Mouse (Mus musculus) midbrain, embryonic 12.5 days (tissue): ENCODE results near the gene Dnm1. TPM values are rescaled to one million over a fixed set of nuclear protein-coding genes. Genes with fewer than 3 reads are reported as not detected.

ENCODE experiments used
- ATAC-seq: fragments of 200-750 bp; cut with Nextera tagmentation; 2 replicates; pipeline ENCODE4 v1.8.0; 2017; ENCODE audit warnings: low read depth, moderate TSS enrichment, moderate library complexity; ENCODE audit not compliant: low FRiP score
- H3K27ac ChIP-seq: fragments of 300-500 bp; sonication (generic); replicated peaks from 2 replicates; pipeline ENCODE4 v1.5.1; 2016; ENCODE audit warnings: mild to moderate bottlenecking
- H3K27me3 ChIP-seq: fragments of 300-500 bp; sonication (generic); 2 replicates; pipeline ENCODE4 v1.6.1; 2016; ENCODE audit warnings: mild to moderate bottlenecking
- H3K36me3 ChIP-seq: fragments of 300-500 bp; sonication (generic); 2 replicates; pipeline ENCODE4 v1.6.1; 2016
- H3K4me1 ChIP-seq: fragments of 300-500 bp; sonication (generic); 2 replicates; pipeline ENCODE4 v1.6.1; 2016
- H3K4me2 ChIP-seq: fragments of 300-500 bp; sonication (generic); replicated peaks from 2 replicates; pipeline ENCODE4 v1.6.1; 2016; ENCODE audit warnings: mild to moderate bottlenecking, moderate library complexity
- H3K4me3 ChIP-seq: fragments of 300-500 bp; sonication (generic); 2 replicates; pipeline ENCODE4 v1.5.1; 2016; ENCODE audit warnings: mild to moderate bottlenecking
- H3K9ac ChIP-seq: fragments of 300-500 bp; sonication (generic); replicated peaks from 2 replicates; pipeline ENCODE4 v1.6.1; 2016; ENCODE audit warnings: mild to moderate bottlenecking, moderate library complexity
- H3K9me3 ChIP-seq: fragments of 300-500 bp; sonication (generic); 2 replicates; pipeline ENCODE4 v1.6.1; 2016; ENCODE audit warnings: mild to moderate bottlenecking
- WGBS: fragments of 180-500 bp; shearing (Covaris S2); methylation state at CpG from one replicate; pipeline ENCODE4 v1.1.7; 2016; 5-methylcytosine and 5-hydroxymethylcytosine counted together
- microRNA-seq: library from miRNA; unstranded; fragments of <30 nt; microRNA quantifications from one replicate; pipeline ENCODE4, GENCODE M21; 2017
- polyA plus RNA-seq: library from polyadenylated mRNA; unstranded; fragments of >200 nt; fragmentation: Nextera tagmentation; extraction: Ambion mirVana; gene quantifications from 2 replicates; pipeline ENCODE4 v1.2.1, GENCODE M21; 2016

Gene Dnm1
- polyA plus RNA-seq, 1 experiment from 2014 or later = 30.5 TPM

- ATAC-seq = no peak
- no peaks in the 10 kb centered on the region for H3K9me3 ChIP-seq
These were observed 65.8 kb downstream of the Dnm1 start, which contains the start of gene Golga2 for GRCm38 (mm10) chr2:32287334-32287840. Gene Golga2, plus strand, starts transcription at chr2:32287384.

DNA sequence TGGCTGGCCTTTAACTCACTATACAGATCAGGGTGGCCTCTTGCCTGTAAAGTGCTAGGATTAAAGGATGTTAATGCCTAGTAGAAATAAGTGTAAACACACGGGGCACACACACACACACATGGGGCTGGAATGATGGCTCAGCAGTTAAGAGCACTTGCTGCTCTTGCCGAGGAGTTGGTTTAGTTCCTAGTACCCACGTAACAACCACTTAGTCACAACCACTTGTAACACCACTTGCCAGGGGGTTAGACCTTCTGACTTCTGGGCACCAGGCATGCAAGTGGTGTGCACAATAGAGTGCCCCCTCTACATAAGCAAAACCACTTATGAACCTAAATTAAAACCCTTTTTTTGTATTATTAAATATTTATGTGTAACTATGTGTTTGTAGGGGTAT, 69.2 kb downstream of the Dnm1 start:
- H3K4me3 ChIP-seq = no peak overlapping the region
- H3K36me3 ChIP-seq = peaks cover 52% of the 10 kb centered on the region
- H3K27me3 ChIP-seq = no peaks in the 10 kb centered on the region
- H3K27ac ChIP-seq = no peak overlapping the region
- H3K9ac ChIP-seq = no peak overlapping the region
- no peak overlapping the region for H3K4me2 ChIP-seq
- no peak for ATAC-seq
- peaks cover 15% of the 10 kb centered on the region for H3K4me1 ChIP-seq
- WGBS = 92% methylated on average over 3 of the region's 3 CpGs
- H3K9me3 ChIP-seq = no peaks in the 10 kb centered on the region

More at GRCm38 (mm10) chr2:32287334-32287840, 65.8 kb downstream of the Dnm1 start, which contains the start of gene Golga2:
- peak within 1 kb of the TSS; percentile 91 for H3K9ac ChIP-seq
- H3K27ac ChIP-seq = peak within 1 kb of the TSS; percentile 75
- H3K4me3 ChIP-seq = peak within 1 kb of the TSS; percentile 86
- peaks cover 20% of the 10 kb centered on the region for H3K4me1 ChIP-seq
- peak within 1 kb of the TSS; percentile 98 for H3K4me2 ChIP-seq
- no peaks in the 10 kb centered on the region for H3K27me3 ChIP-seq
- WGBS = 1% methylated on average over 23 of the region's 23 CpGs
- H3K36me3 ChIP-seq = peaks cover 27% of the 10 kb centered on the region

- H3K27me3 ChIP-seq = no peaks in the 10 kb centered on the region
- H3K36me3 ChIP-seq = peaks cover 65% of the 10 kb centered on the region
- no peaks in the 10 kb centered on the region for H3K9me3 ChIP-seq
- ATAC-seq = no peak
- no peak overlapping the region for H3K4me3 ChIP-seq
- H3K27ac ChIP-seq = no peak overlapping the region
- WGBS = 82% methylated on average over 1 of the region's 1 CpGs
- no peak overlapping the region for H3K4me2 ChIP-seq
- H3K4me1 ChIP-seq = peaks cover 11% of the 10 kb centered on the region
- no peak overlapping the region for H3K9ac ChIP-seq
These were observed 70.4 kb downstream of the Dnm1 start for GRCm38 (mm10) chr2:32282727-32283126.

DNA sequence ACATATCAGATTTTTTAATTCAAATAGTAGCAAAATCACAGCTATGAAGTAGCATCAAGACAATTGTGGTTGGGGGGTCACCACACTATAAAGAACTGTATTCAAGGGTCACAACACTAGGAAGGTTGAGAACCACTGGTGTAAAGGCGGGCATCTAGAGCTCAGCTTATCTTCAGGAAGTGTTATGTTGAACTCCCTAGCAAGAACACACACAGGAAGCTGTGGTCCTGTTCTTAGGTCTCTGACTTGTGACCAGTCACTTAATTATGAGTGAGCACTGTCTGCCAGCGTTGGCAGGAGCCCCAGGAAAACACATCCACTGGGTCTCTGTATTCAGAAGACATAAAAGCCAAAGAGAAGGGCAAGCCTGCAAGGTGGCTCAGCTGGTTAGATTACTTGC, 70.8 kb downstream of the Dnm1 start:
- H3K4me3 ChIP-seq = no peak overlapping the region
- H3K9me3 ChIP-seq = no peaks in the 10 kb centered on the region
- peaks cover 11% of the 10 kb centered on the region for H3K4me1 ChIP-seq
- no peak overlapping the region for H3K4me2 ChIP-seq
- H3K27me3 ChIP-seq = no peaks in the 10 kb centered on the region
- no peak overlapping the region for H3K27ac ChIP-seq
- 94% methylated on average over 2 of the region's 2 CpGs for WGBS
- H3K9ac ChIP-seq = no peak overlapping the region
- ATAC-seq = no peak
- H3K36me3 ChIP-seq = peaks cover 69% of the 10 kb centered on the region

DNA sequence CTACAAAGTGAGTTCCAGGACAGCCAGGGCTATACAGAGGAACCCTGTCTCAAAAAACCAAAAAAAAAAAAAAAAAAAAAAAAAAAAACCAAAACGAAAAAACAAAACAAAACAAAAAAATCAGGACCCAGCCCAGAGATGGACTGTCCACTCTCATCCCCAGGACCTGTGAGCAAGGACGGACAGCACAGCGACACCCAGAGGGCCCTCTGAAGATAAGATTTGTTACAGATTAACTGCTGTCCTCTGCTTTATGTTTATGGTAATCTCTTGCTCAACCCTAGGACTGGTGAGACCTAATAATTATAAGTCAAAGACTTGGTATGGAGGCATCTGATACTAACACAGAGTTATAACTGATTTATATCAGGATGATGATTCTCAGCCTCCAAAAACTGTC, 77.3 kb downstream of the Dnm1 start:
- Histone ChIP-seq H3K9me3 (no peaks in the 10 kb centered on the region), H3K36me3 (peaks cover 41% of the 10 kb centered on the region), H3K27ac (no peak overlapping the region), H3K9ac (no peak overlapping the region), H3K27me3 (no peaks in the 10 kb centered on the region), H3K4me2 (no peak overlapping the region), H3K4me3 (no peak overlapping the region), H3K4me1 (no peaks in the 10 kb centered on the region)
- whole genome bisulfite sequencing = 84% methylated on average over 3 of the region's 3 CpGs
- no peak for ATAC-seq

DNA sequence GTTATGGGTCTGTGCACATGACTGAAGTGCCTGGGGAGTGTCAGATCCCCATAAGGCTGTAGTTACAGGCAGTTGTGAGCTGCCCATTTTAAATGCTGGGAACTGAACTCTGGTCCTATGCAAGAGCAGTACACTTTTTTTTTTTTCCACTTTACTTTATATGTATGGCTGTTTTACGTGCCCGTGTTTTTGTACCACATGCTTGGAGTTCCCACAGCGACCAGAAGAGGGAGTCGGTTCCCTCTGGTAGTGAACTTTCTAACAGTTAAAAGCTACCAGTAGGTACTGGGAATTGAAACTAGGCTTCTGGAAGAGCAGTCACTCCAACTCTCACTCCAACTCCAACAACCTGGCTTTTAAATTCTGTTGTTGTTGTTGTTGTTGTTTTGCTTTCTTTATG, 92.5 kb downstream of the Dnm1 start:
- Histone ChIP-seq H3K4me2 (no peak overlapping the region), H3K4me3 (no peak overlapping the region), H3K4me1 (peaks cover 16% of the 10 kb centered on the region), H3K27ac (no peak overlapping the region), H3K9ac (no peak overlapping the region), H3K27me3 (no peaks in the 10 kb centered on the region), H3K36me3 (peaks cover 30% of the 10 kb centered on the region), H3K9me3 (no peaks in the 10 kb centered on the region)
- ATAC-seq = no peak
- 35% methylated on average over 4 of the region's 4 CpGs for WGBS

DNA sequence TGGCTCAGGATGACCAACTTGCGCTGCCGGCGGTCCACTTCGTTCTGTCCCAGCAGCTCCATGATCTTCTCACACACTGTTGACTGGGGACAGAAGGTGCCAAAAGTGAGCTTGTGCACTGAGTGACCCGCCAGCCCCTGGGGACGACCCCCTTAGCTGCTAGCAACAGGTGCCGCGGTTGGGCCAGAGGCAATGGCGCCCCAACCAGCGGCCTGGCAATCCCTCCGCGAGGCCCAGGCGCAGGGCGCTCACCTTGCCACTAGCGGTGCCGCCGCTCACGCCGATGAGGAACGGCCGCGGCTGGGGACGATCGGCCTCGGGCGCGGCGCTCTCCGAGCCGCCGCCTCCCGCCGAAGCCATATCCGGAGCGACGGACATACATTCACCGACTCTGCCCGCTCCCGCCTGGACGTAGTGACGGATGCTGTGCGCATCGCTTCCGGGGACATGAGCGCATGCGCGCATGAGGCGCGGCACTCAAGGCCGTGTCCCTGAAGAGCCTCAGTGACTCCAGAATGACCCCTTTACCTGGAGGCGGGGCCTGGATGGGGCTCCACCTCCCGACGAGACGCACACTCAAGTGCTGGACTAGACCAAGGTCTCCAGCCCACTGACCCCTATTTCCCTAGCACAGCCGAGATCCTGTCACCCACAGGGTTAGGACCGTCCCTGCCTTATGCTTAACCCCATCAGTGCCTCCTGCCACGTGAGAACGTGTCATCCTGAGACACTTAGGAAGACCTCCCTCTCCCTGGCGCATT, 93.3 kb downstream of the Dnm1 start, which contains the start of gene Uck1:
Gene Uck1, minus strand, starts transcription at position 503 of the 761 bp plus-strand sequence.
- no peaks in the 10 kb centered on the region for H3K9me3 ChIP-seq
- peaks cover 16% of the 10 kb centered on the region for H3K4me1 ChIP-seq
- peaks cover 31% of the 10 kb centered on the region for H3K36me3 ChIP-seq
- peak within 1 kb of the TSS; percentile 70 for H3K4me3 ChIP-seq
- H3K9ac ChIP-seq = peak within 1 kb of the TSS; percentile 86
- WGBS = 2% methylated on average over 59 of the region's 59 CpGs
- peak within 1 kb of the TSS; percentile 86 for H3K4me2 ChIP-seq
- H3K27ac ChIP-seq = no peak within 1 kb of the TSS; the same call in 1 of the 2 replicates
- peak; percentile 90 for ATAC-seq
- H3K27me3 ChIP-seq = no peaks in the 10 kb centered on the region

DNA sequence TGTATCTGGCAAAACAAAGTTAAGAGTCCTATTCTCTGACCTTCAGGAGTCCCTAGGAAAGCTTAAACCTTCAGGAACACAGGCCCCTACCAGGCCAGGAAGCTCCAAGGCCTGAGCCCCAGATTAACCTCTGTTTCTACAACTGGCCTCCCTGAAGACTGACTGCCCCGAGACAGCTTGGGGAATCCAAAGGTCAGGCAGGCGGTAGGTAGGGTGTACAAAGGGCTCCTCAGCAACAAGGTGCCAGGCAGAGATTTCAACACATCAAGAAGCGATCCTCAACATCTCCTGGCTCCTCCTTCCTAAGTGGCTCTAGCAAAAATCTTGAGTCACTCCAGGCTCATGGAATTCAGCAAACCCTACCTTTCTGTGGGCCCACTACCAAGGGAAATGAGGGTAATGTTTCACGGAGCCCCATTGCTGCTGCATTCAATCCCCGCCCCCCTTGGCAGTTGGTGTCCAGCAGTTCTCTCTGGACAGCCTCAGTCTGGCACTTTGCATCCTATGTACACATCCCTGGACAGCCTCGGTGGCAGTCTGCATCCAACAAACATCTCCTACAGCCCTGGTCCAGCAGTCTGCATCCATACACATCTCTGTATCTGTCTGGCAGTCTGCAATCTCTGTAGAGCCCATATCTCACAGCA, 94.1 kb downstream of the Dnm1 start:
- WGBS = 63% methylated on average over 6 of the region's 6 CpGs
- Histone ChIP-seq H3K27me3 (no peaks in the 10 kb centered on the region), H3K9me3 (no peaks in the 10 kb centered on the region), H3K27ac (no peak overlapping the region), H3K4me2 (peak overlapping the region; percentile 86), H3K9ac (peak overlapping the region; percentile 86; the same call in 1 of the 2 replicates), H3K36me3 (peaks cover 39% of the 10 kb centered on the region), H3K4me1 (peaks cover 16% of the 10 kb centered on the region), H3K4me3 (peak overlapping the region; percentile 70)
- no peak for ATAC-seq

Small RNAs within 50 kb of the gene (microRNA-seq; reads per million reads assigned to microRNA genes)
- gene Gm23363 (0.70 reads per million), gene Mir199b (374 reads per million, percentile 67 among the genes with 10 or more reads in this experiment)

Other genes starting within 250 kb of the Dnm1 start
- gene Prrc2b, start 202.3 kb downstream of the Dnm1 start, polyA plus RNA-seq = 99.1 and 121 TPM in 2 replicates
- gene Pomt1, start 116.7 kb downstream of the Dnm1 start, polyA plus RNA-seq = 28.5 and 31.4 TPM in 2 replicates
- 74.4 and 79.6 TPM in 2 replicates for gene Uck1, start 93.2 kb downstream of the Dnm1 start, polyA plus RNA-seq
- 28.0 and 28.2 TPM in 2 replicates for gene Golga2, start 66.0 kb downstream of the Dnm1 start, polyA plus RNA-seq
- 368 and 371 TPM in 2 replicates for gene Swi5, start 65.3 kb downstream of the Dnm1 start, polyA plus RNA-seq
- gene Ciz1, start 1.0 kb downstream of the Dnm1 start, polyA plus RNA-seq = 61.5 TPM in 2 replicates
- 57.5 and 61.1 TPM in 2 replicates for gene 1110008P14Rik, start 28.6 kb upstream of the Dnm1 start, polyA plus RNA-seq
- gene Lcn2, start 34.9 kb upstream of the Dnm1 start, polyA plus RNA-seq = 0.60 TPM in 2 replicates
- 27.2 and 28.6 TPM in 2 replicates for gene Ptges2, start 42.6 kb upstream of the Dnm1 start, polyA plus RNA-seq
- gene Naif1, start 97.1 kb upstream of the Dnm1 start, polyA plus RNA-seq = 5.2 and 6.4 TPM in 2 replicates
- gene Slc25a25, start 98.1 kb upstream of the Dnm1 start, polyA plus RNA-seq = 40.0 TPM in 2 replicates
- gene Fam102a, start 182.0 kb upstream of the Dnm1 start, polyA plus RNA-seq = 9.4 and 10.1 TPM in 2 replicates
- 109 and 121 TPM in 2 replicates for gene Dpm2, start 217.5 kb upstream of the Dnm1 start, polyA plus RNA-seq
- gene Pip5kl1, start 221.5 kb upstream of the Dnm1 start, polyA plus RNA-seq = 2.7 and 3.1 TPM in 2 replicates
- 0.16 and 0.56 TPM in 2 replicates for gene 9430097D07Rik, start 222.3 kb upstream of the Dnm1 start, polyA plus RNA-seq
- 16.1 and 17.9 TPM in 2 replicates for gene St6galnac4, start 233.8 kb upstream of the Dnm1 start, polyA plus RNA-seq
- gene St6galnac6, start 246.4 kb upstream of the Dnm1 start, polyA plus RNA-seq = 10.6 and 11.2 TPM in 2 replicates